Mouse (Mus musculus) forebrain, embryonic 14.5 days (tissue): ENCODE results near the gene Akap7. TPM values are rescaled to one million over a fixed set of nuclear protein-coding genes. Genes with fewer than 3 reads are reported as not detected.

Experiments used
- ATAC-seq: fragments of 200-750 bp; cut with Nextera tagmentation; 2 replicates; pipeline ENCODE4 v1.8.0; 2017; ENCODE audit warnings: mild to moderate bottlenecking, moderate library complexity
- DNase-seq: peaks from one replicate; pipeline ENCODE4 v3.0.0-alpha.2; 2015; ENCODE audit warnings: low spot score
- H3K27ac ChIP-seq: fragments of 300-500 bp; sonication (generic); 2 replicates; pipeline ENCODE4 v1.5.1; 2014; ENCODE audit warnings: low read depth, mild to moderate bottlenecking, control low read depth, low read length, moderate library complexity
- H3K27me3 ChIP-seq: fragments of 300-500 bp; sonication (generic); replicated peaks from 2 replicates; pipeline ENCODE4 v1.6.1; 2014; ENCODE audit warnings: low read length, control low read depth, mixed read lengths; ENCODE audit not compliant: control insufficient read depth, insufficient read depth
- H3K36me3 ChIP-seq: fragments of 300-500 bp; sonication (generic); 2 replicates; pipeline ENCODE4 v1.6.1; 2014; ENCODE audit warnings: low read length, control low read depth; ENCODE audit not compliant: control insufficient read depth, insufficient read depth
- H3K4me1 ChIP-seq: fragments of 300-500 bp; sonication (generic); 2 replicates; pipeline ENCODE4 v1.6.1; 2014; ENCODE audit warnings: antibody characterized with exemption, low read length, control low read depth; ENCODE audit not compliant: control insufficient read depth, insufficient read depth
- H3K4me2 ChIP-seq: fragments of 300-500 bp; sonication (generic); 2 replicates; pipeline ENCODE4 v1.6.1; 2014; ENCODE audit warnings: mild to moderate bottlenecking, control low read depth, low read length
- H3K4me3 ChIP-seq: fragments of 300-500 bp; sonication (generic); 2 replicates; pipeline ENCODE4 v1.5.1; 2014; ENCODE audit warnings: low read depth, low read length, control low read depth
- H3K9ac ChIP-seq: fragments of 300-500 bp; sonication (generic); 2 replicates; pipeline ENCODE4 v1.6.1; 2014; ENCODE audit warnings: mild to moderate bottlenecking, low read length, control low read depth, moderate library complexity
- H3K9me3 ChIP-seq: fragments of 300-500 bp; sonication (generic); replicated peaks from 2 replicates; pipeline ENCODE4 v1.6.1; 2016; ENCODE audit warnings: low read length, control low read depth, mixed read lengths; ENCODE audit not compliant: control insufficient read depth
- WGBS: fragments of 180-500 bp; shearing (Covaris S2); extraction: QIAGEN DNeasy Blood & Tissue Kit; methylation state at CpG from one replicate; pipeline ENCODE4 v1.1.7; 2014; 5-methylcytosine and 5-hydroxymethylcytosine counted together
- polyA plus RNA-seq: library from polyadenylated mRNA; unstranded; fragments of >200 nt; fragmentation: Nextera tagmentation; extraction: Ambion mirVana; gene quantifications from 2 replicates; pipeline ENCODE4 v1.2.1, GENCODE M21; 2014

Gene Akap7
- polyA plus RNA-seq, 1 experiment from 2014 or later = 20.3 TPM

DNA sequence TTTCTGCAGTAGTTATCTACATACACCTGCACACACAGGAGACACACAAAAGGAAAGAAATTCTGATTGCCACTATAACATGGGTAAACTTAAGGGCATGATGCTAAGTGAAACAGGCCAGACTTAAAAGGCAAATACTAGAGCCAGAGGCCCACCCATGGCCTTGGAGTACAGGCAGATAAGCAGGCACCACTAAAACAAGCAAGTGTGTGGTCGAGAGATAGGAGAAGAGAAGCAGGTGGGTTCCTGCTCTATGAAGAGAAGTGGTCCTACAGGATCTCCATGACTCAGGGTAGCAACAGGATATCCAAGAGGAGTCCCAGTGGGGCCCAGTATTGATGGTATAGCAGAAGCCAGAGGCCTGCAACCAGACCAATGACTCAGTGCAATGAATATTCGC, 54.2 kb downstream of the Akap7 start:
- Histone ChIP-seq H3K9ac (no peak overlapping the region), H3K4me2 (no peak overlapping the region), H3K9me3 (no peaks in the 10 kb centered on the region), H3K27ac (no peak overlapping the region), H3K4me1 (no peaks in the 10 kb centered on the region), H3K4me3 (no peak overlapping the region), H3K27me3 (no peaks in the 10 kb centered on the region), H3K36me3 (no peaks in the 10 kb centered on the region)
- ATAC-seq = no peak
- WGBS = 85% methylated on average over 2 of the region's 2 CpGs
- DNase-seq = no peak

DNA sequence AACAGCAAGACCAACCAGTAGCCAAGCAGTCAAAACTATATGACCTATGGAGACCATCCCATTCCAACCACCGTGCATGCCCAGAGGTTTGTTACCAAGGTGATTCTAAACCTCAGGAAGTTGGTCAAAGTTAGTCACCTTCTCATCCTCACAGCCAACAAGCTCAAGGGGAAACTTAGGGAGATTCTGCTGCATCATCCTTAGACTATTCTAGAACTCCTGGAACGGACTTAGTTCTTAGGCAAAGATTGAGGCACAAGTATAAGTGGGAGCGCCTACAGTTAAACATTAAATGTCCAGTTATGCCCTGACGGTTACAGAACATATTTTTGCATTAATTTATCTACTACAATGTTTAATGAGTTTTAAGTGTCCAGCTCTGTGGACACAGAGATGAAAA, 54.7 kb downstream of the Akap7 start:
- Histone ChIP-seq H3K27me3 (no peaks in the 10 kb centered on the region), H3K4me1 (no peaks in the 10 kb centered on the region), H3K36me3 (no peaks in the 10 kb centered on the region), H3K9ac (no peak overlapping the region), H3K27ac (no peak overlapping the region), H3K4me3 (no peak overlapping the region), H3K4me2 (no peak overlapping the region), H3K9me3 (no peaks in the 10 kb centered on the region)
- ATAC-seq (no peak), DNase-seq (no peak)
- WGBS = 91% methylated on average over 4 of the region's 4 CpGs

DNA sequence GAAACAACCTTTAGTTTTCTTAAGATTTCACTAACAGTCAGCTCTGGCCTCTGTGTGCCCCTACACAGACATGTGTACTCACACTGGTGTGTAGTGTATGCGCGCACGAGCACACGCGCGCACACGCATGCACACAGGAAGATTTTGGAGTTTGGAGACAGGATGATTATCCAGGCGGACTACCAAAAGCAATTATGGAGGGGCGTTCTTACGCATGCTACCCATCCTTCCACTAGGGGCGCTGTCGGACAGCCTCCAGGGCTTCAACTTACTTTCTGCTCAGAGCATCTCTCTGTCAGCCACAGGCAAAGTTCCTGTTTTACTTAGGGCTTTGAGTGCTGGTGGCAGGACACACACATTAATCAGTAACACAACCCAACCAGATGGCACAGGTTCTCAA, 57.6 kb downstream of the Akap7 start:
- H3K4me2 ChIP-seq = no peak overlapping the region
- no peaks in the 10 kb centered on the region for H3K4me1 ChIP-seq
- no peak overlapping the region for H3K27ac ChIP-seq
- H3K4me3 ChIP-seq = no peak overlapping the region
- H3K27me3 ChIP-seq = no peaks in the 10 kb centered on the region
- 45% methylated on average over 12 of the region's 12 CpGs for WGBS
- DNase-seq = peak; percentile 80
- no peaks in the 10 kb centered on the region for H3K36me3 ChIP-seq
- peak; percentile 61; the same call in 1 of the 2 replicates for ATAC-seq
- no peak overlapping the region for H3K9ac ChIP-seq
- H3K9me3 ChIP-seq = no peaks in the 10 kb centered on the region

GRCm38 (mm10) chr10:25246173-25246572, 61.5 kb downstream of the Akap7 start:
- no peak overlapping the region for H3K4me3 ChIP-seq
- no peaks in the 10 kb centered on the region for H3K27me3 ChIP-seq
- WGBS = 55% methylated on average over 4 of the region's 4 CpGs
- DNase-seq (peak; percentile 49), ATAC-seq (no peak)
- H3K36me3 ChIP-seq = no peaks in the 10 kb centered on the region
- no peaks in the 10 kb centered on the region for H3K4me1 ChIP-seq
- no peak overlapping the region for H3K4me2 ChIP-seq
- no peak overlapping the region for H3K9ac ChIP-seq
- H3K27ac ChIP-seq = no peak overlapping the region
- no peaks in the 10 kb centered on the region for H3K9me3 ChIP-seq

GRCm38 (mm10) chr10:25239156-25239555, 68.5 kb downstream of the Akap7 start:
- Histone ChIP-seq H3K4me2 (no peak overlapping the region), H3K9me3 (no peaks in the 10 kb centered on the region), H3K27me3 (no peaks in the 10 kb centered on the region), H3K4me1 (no peaks in the 10 kb centered on the region), H3K27ac (no peak overlapping the region), H3K9ac (no peak overlapping the region), H3K4me3 (no peak overlapping the region), H3K36me3 (no peaks in the 10 kb centered on the region)
- peak; percentile 59 for DNase-seq
- peak; percentile 34; the same call in 1 of the 2 replicates for ATAC-seq
- WGBS = 35% methylated on average over 9 of the region's 9 CpGs

GRCm38 (mm10) chr10:25234080-25234479, 73.6 kb downstream of the Akap7 start:
- WGBS = 79% methylated on average over 1 of the region's 1 CpGs
- no peak overlapping the region for H3K4me3 ChIP-seq
- no peaks in the 10 kb centered on the region for H3K9me3 ChIP-seq
- H3K27ac ChIP-seq = no peak overlapping the region
- H3K4me1 ChIP-seq = no peaks in the 10 kb centered on the region
- no peaks in the 10 kb centered on the region for H3K27me3 ChIP-seq
- H3K9ac ChIP-seq = no peak overlapping the region
- no peak overlapping the region for H3K4me2 ChIP-seq
- ATAC-seq (no peak), DNase-seq (no peak)
- H3K36me3 ChIP-seq = no peaks in the 10 kb centered on the region

DNA sequence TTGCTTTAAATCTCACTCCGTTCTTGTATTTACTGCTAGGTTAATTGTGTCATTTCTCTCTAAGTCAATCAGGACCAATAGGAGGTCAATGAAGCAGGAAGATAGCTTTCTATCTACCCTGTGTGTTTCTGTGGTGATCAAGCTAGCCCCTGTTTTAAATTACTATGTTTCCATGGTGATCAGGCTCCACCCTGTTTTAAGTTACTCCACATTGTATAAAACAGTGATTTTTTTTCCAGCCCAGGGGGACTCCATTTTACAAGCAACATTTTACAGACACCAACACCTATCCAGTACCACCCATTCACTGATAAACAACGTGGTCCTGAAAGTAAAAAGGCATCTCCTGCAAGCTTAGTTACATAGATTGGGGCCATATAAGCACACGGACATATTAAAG, 75.0 kb downstream of the Akap7 start:
- Histone ChIP-seq H3K36me3 (no peaks in the 10 kb centered on the region), H3K4me2 (no peak overlapping the region), H3K27me3 (no peaks in the 10 kb centered on the region), H3K4me3 (no peak overlapping the region), H3K4me1 (no peaks in the 10 kb centered on the region), H3K27ac (no peak overlapping the region), H3K9ac (no peak overlapping the region), H3K9me3 (no peaks in the 10 kb centered on the region)
- WGBS = 71% methylated on average over 3 of the region's 3 CpGs
- DNase-seq (no peak), ATAC-seq (no peak)

DNA sequence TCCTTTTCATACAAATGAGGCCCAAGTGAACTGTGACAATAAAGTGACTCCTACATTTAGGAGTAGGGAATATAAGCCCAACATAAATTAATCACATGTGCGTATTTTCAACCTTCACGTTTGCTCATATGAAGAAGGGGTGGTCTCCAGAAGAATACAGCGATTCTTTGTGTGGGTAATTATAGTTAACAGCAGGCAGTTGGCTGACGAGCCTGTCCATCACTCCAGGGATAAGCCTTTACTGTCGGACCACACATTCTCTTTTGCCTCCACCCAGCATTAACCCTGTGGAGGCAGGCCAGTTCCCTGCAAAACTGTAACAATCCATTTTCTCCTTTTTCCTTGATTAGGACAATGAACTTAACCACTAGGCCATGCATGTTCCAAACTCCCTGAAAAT, 76.3 kb downstream of the Akap7 start:
- H3K4me1 ChIP-seq = no peaks in the 10 kb centered on the region
- H3K4me2 ChIP-seq = no peak overlapping the region
- H3K27me3 ChIP-seq = no peaks in the 10 kb centered on the region
- DNase-seq (no peak), ATAC-seq (0 out of 2 replicates have a peak, but pooled peaks have one; percentile 40)
- H3K4me3 ChIP-seq = no peak overlapping the region
- H3K36me3 ChIP-seq = no peaks in the 10 kb centered on the region
- H3K9me3 ChIP-seq = no peaks in the 10 kb centered on the region
- no peak overlapping the region for H3K27ac ChIP-seq
- 20% methylated on average over 5 of the region's 5 CpGs for WGBS
- H3K9ac ChIP-seq = no peak overlapping the region

GRCm38 (mm10) chr10:25224371-25224770, 83.3 kb downstream of the Akap7 start:
- Histone ChIP-seq H3K9me3 (no peaks in the 10 kb centered on the region), H3K27me3 (no peaks in the 10 kb centered on the region), H3K4me1 (no peaks in the 10 kb centered on the region), H3K4me2 (no peak overlapping the region), H3K36me3 (no peaks in the 10 kb centered on the region), H3K27ac (no peak overlapping the region), H3K9ac (no peak overlapping the region), H3K4me3 (no peak overlapping the region)
- ATAC-seq (no peak), DNase-seq (no peak)
- 91% methylated on average over 5 of the region's 5 CpGs for WGBS
